Comparison of ENCODE assay signal across 14 mouse cellular contexts in genomic region chr2:69020636-69021310, GRCm38 (mm10).
DNase-seq lines count a peak whose midpoint lies in the region; ATAC-seq and TF ChIP-seq lines count a peak whose summit lies in the region.
"Had no signal": no experiment of that assay in that cellular context is flagged by ENCODE, and none has a peak within 500 bp of the region (broad histone marks: within the 10 kb centered on the region; RNA-seq: fewer than 3 reads in every experiment).

No protein-coding gene starts in this region.

- TF ChIP-seq POLR2A in myocyte (IDR thresholded peaks at IDR 0.05; ENCODE audit: insufficient read length, low read depth): peak; percentile 17

- H3K4me3 ChIP-seq in forebrain, embryonic 14.5 days (ENCODE audit: low read depth, low read length): no peak overlapping the region
- no peak overlapping the region for H3K4me3 ChIP-seq in forebrain, embryonic 11.5 days (ENCODE audit: low read depth, low read length)
- H3K4me3 ChIP-seq in midbrain, embryonic 13.5 days (replicated peaks): no peak overlapping the region
- H3K4me3 ChIP-seq in midbrain, embryonic 10.5 days: no peak overlapping the region
- H3K4me3 ChIP-seq in forebrain, embryonic 16.5 days (replicated peaks; ENCODE audit: low read length): no peak overlapping the region
- no peak overlapping the region for H3K4me3 ChIP-seq in myocyte
- H3K4me3 ChIP-seq: heart, embryonic 13.5 days; stomach, embryonic 15.5 days had no signal

- ATAC-seq in forebrain, embryonic 14.5 days: no peak
- ATAC-seq in forebrain, embryonic 11.5 days (replicated peaks; ENCODE audit: low FRiP score): no peak
- ATAC-seq in midbrain, embryonic 13.5 days: peak; percentile 37; the same call in 1 of the 2 replicates
- peak; percentile 75 for ATAC-seq in forebrain, embryonic 16.5 days
- ATAC-seq: activated CD4-positive, CD25-positive, alpha-beta regulatory T cell, adult 4 months had no signal

- 88% methylated on average over 4 of the region's 4 CpGs for WGBS in forebrain, embryonic 14.5 days
- WGBS in forebrain, embryonic 11.5 days: 91% methylated on average over 4 of the region's 4 CpGs
- 86% methylated on average over 4 of the region's 4 CpGs for WGBS in midbrain, embryonic 13.5 days
- WGBS in midbrain, embryonic 10.5 days: 91% methylated on average over 4 of the region's 4 CpGs
- WGBS in forebrain, embryonic 16.5 days: 83% methylated on average over 4 of the region's 4 CpGs

- H3K36me3 ChIP-seq in forebrain, embryonic 14.5 days (ENCODE audit: control insufficient read depth, insufficient read depth, low read length): no peaks in the 10 kb centered on the region
- no peaks in the 10 kb centered on the region for H3K36me3 ChIP-seq in forebrain, embryonic 11.5 days (ENCODE audit: control insufficient read depth, insufficient read depth, low read length)
- H3K36me3 ChIP-seq in midbrain, embryonic 13.5 days: no peaks in the 10 kb centered on the region
- H3K36me3 ChIP-seq in midbrain, embryonic 10.5 days: no peaks in the 10 kb centered on the region
- H3K36me3 ChIP-seq in forebrain, embryonic 16.5 days (ENCODE audit: control insufficient read depth, insufficient read depth): no peaks in the 10 kb centered on the region
- H3K36me3 ChIP-seq in myocyte (ENCODE audit: control insufficient read depth, insufficient read depth): no peaks in the 10 kb centered on the region
- H3K36me3 ChIP-seq: heart, embryonic 13.5 days; stomach, embryonic 15.5 days had no signal

- H3K27ac ChIP-seq in forebrain, embryonic 14.5 days (ENCODE audit: low read depth, low read length): no peak overlapping the region
- H3K27ac ChIP-seq in forebrain, embryonic 11.5 days (ENCODE audit: low read depth, low read length): no peak overlapping the region
- no peak overlapping the region for H3K27ac ChIP-seq in midbrain, embryonic 13.5 days
- H3K27ac ChIP-seq in midbrain, embryonic 10.5 days (replicated peaks): no peak overlapping the region
- no peak overlapping the region for H3K27ac ChIP-seq in forebrain, embryonic 16.5 days (ENCODE audit: low read length)
- H3K27ac ChIP-seq: heart, embryonic 13.5 days; stomach, embryonic 15.5 days had no signal

- H3K4me1 ChIP-seq in forebrain, embryonic 14.5 days (ENCODE audit: control insufficient read depth, insufficient read depth, low read length): 0 out of 2 replicates have a peak, but pooled peaks cover 3% of the 10 kb centered on the region
- no peaks in the 10 kb centered on the region; the same call in 1 of the 2 replicates for H3K4me1 ChIP-seq in forebrain, embryonic 11.5 days (replicated peaks; ENCODE audit: control insufficient read depth, insufficient read depth, low read length)
- no peaks in the 10 kb centered on the region; the same call in 1 of the 2 replicates for H3K4me1 ChIP-seq in midbrain, embryonic 13.5 days (replicated peaks)
- H3K4me1 ChIP-seq in midbrain, embryonic 10.5 days: peaks cover 3% of the 10 kb centered on the region; the same call in 1 of the 2 replicates
- H3K4me1 ChIP-seq in forebrain, embryonic 16.5 days (replicated peaks; ENCODE audit: control insufficient read depth, insufficient read depth, low read length): peaks cover 11% of the 10 kb centered on the region; the same call in 1 of the 2 replicates
- H3K4me1 ChIP-seq: stomach, embryonic 15.5 days had no signal

- H3ac ChIP-seq in myocyte (ENCODE audit: control insufficient read depth, insufficient read length): no peak overlapping the region

- H3K9ac ChIP-seq in forebrain, embryonic 14.5 days (ENCODE audit: low read length): no peak overlapping the region
- no peak overlapping the region for H3K9ac ChIP-seq in forebrain, embryonic 11.5 days (ENCODE audit: low read length)
- no peak overlapping the region for H3K9ac ChIP-seq in midbrain, embryonic 13.5 days (replicated peaks)
- H3K9ac ChIP-seq in forebrain, embryonic 16.5 days (replicated peaks; ENCODE audit: low read depth, low read length): no peak overlapping the region
- H3K9ac ChIP-seq: heart, embryonic 13.5 days; stomach, embryonic 15.5 days had no signal

- no peaks in the 10 kb centered on the region for H3K27me3 ChIP-seq in forebrain, embryonic 14.5 days (replicated peaks; ENCODE audit: control insufficient read depth, insufficient read depth, low read length)
- no peaks in the 10 kb centered on the region for H3K27me3 ChIP-seq in forebrain, embryonic 11.5 days (ENCODE audit: control insufficient read depth, insufficient read depth, low read length)
- H3K27me3 ChIP-seq in midbrain, embryonic 13.5 days: no peaks in the 10 kb centered on the region
- H3K27me3 ChIP-seq in midbrain, embryonic 10.5 days (ENCODE audit: low read depth, poor library complexity, severe bottlenecking): no peaks in the 10 kb centered on the region
- no peaks in the 10 kb centered on the region for H3K27me3 ChIP-seq in forebrain, embryonic 16.5 days (replicated peaks; ENCODE audit: control insufficient read depth, insufficient read depth, low read length)
- no peaks in the 10 kb centered on the region for H3K27me3 ChIP-seq in myocyte (ENCODE audit: control insufficient read depth, insufficient read depth, insufficient read length)
- H3K27me3 ChIP-seq: heart, embryonic 13.5 days; stomach, embryonic 15.5 days had no signal

- H3K79me2 ChIP-seq in myocyte (ENCODE audit: control insufficient read depth, insufficient read depth): peaks cover 20% of the 10 kb centered on the region

- no peaks in the 10 kb centered on the region for H3K9me3 ChIP-seq in forebrain, embryonic 14.5 days (replicated peaks; ENCODE audit: control insufficient read depth, low read length)
- H3K9me3 ChIP-seq in forebrain, embryonic 11.5 days (ENCODE audit: control insufficient read depth, low read length): no peaks in the 10 kb centered on the region
- no peaks in the 10 kb centered on the region for H3K9me3 ChIP-seq in midbrain, embryonic 13.5 days
- no peaks in the 10 kb centered on the region for H3K9me3 ChIP-seq in midbrain, embryonic 10.5 days (replicated peaks)
- no peaks in the 10 kb centered on the region for H3K9me3 ChIP-seq in forebrain, embryonic 16.5 days (ENCODE audit: control insufficient read depth, low read length)
- H3K9me3 ChIP-seq: heart, embryonic 13.5 days; stomach, embryonic 15.5 days had no signal

- no peak overlapping the region for H3K4me2 ChIP-seq in forebrain, embryonic 14.5 days (ENCODE audit: low read length)
- H3K4me2 ChIP-seq in forebrain, embryonic 11.5 days (ENCODE audit: low read depth, low read length, severe bottlenecking): no peak overlapping the region
- H3K4me2 ChIP-seq in midbrain, embryonic 13.5 days (replicated peaks): no peak overlapping the region
- no peak overlapping the region for H3K4me2 ChIP-seq in forebrain, embryonic 16.5 days (ENCODE audit: low read length)
- H3K4me2 ChIP-seq in myocyte (ENCODE audit: low read depth): no peak overlapping the region
- H3K4me2 ChIP-seq: heart, embryonic 13.5 days; stomach, embryonic 15.5 days had no signal

- peak; percentile 23 for DNase-seq in forebrain, embryonic 14.5 days (ENCODE audit: low spot score)
- DNase-seq in forebrain, embryonic 11.5 days (ENCODE audit: low spot score): no peak
- DNase-seq in midbrain, embryonic 10.5 days (ENCODE audit: low spot score): no peak
- no peak for DNase-seq in spleen, adult 18-20 months
- no peak for DNase-seq in ovary, postnatal 10 days (ENCODE audit: low spot score)
- DNase-seq: kidney, adult 9 months; right cerebral cortex, adult 18-20 months; thymus, postnatal 25 days had no signal

TF ChIP-seq in myocyte, 11 proteins besides CTCF, POLR2A, EP300 and RAD21:
- TF ChIP-seq POLR2AphosphoS2 (IDR thresholded peaks at IDR 0.05; ENCODE audit: insufficient read length, low read depth): no peak
TF ChIP-seq in myocyte: peak in this region for 0.

Comparison
In these comparisons a context has a peak if more than half of its experiments do, and no peak if none do; other contexts are left out.
1. ATAC-seq: peak in midbrain, embryonic 13.5 days (single experiment) and forebrain, embryonic 16.5 days (single experiment); none in forebrain, embryonic 14.5 days (single experiment) and forebrain, embryonic 11.5 days (single experiment).